Mouse (Mus musculus): Measurements from ENCODE around the gene Ocm. TPM values are rescaled to one million over a fixed set of nuclear protein-coding genes. Genes with fewer than 3 reads are reported as not detected.

Ocm gene
- total RNA-seq, 1 experiment from 2014 or later, result not detected

Other genes with a start within 250 kb of the Ocm start
- gene Eif2ak1, start 208.9 kb downstream of the Ocm start, total RNA-seq (2017), result 47.6 to 48.1 TPM (median 48.0 TPM) in 3 replicates
- 0.39 to 1.8 TPM in 2 of 3 replicates, not detected in the other for gene Ankrd61, start 129.0 kb downstream of the Ocm start, total RNA-seq (2017)
- 4.3 to 18.0 TPM (median 11.7 TPM) in 3 replicates for gene Aimp2, start 116.8 kb downstream of the Ocm start, total RNA-seq (2017)
- 11.8 to 24.5 TPM (median 17.7 TPM) in 3 replicates for gene Pms2, start 116.7 kb downstream of the Ocm start, total RNA-seq (2017)
- gene Gm42421, start 98.5 kb downstream of the Ocm start, total RNA-seq (2017), result 2.9 TPM in 1 of 3 replicates, not detected in the others
- 0.29 to 1.9 TPM (median 0.32 TPM) in 3 replicates for gene Rsph10b, start 93.6 kb downstream of the Ocm start, total RNA-seq (2017)
- 75.1 to 99.1 TPM (median 81.7 TPM) in 3 replicates for gene Ccz1, start 11.8 kb downstream of the Ocm start, total RNA-seq (2017)
- 11.2 to 18.6 TPM (median 12.8 TPM) in 3 replicates for gene Lmtk2, start 73.8 kb upstream of the Ocm start, total RNA-seq (2017)
- 0.32 to 0.78 TPM (median 0.38 TPM) in 3 replicates for gene Bhlha15, start 163.6 kb upstream of the Ocm start, total RNA-seq (2017)
- 30.0 to 63.8 TPM (median 35.3 TPM) in 3 replicates for gene Tecpr1, start 196.9 kb upstream of the Ocm start, total RNA-seq (2017)
- gene Bri3, start 217.8 kb upstream of the Ocm start, total RNA-seq (2017), result 36.6 to 109 TPM (median 73.7 TPM) in 3 replicates

Data from monocyte, adult 5-6 weeks (primary cell).